Mouse (Mus musculus) thymus, adult 2 months (tissue): ENCODE results near the gene Ramp3.

ENCODE experiments used
- CTCF ChIP-seq: fragments of 200-500 bp; IDR thresholded peaks from 2 replicates; pipeline ENCODE4 v1.5.1; 2012; ENCODE audit warnings: mild to moderate bottlenecking, control low read depth, low read length, moderate library complexity, borderline replicate concordance; ENCODE audit not compliant: control insufficient read depth, poor library complexity, insufficient read depth; ENCODE audit errors: extremely low read depth
- POLR2A ChIP-seq: fragments of 200-500 bp; IDR thresholded peaks from 2 replicates; pipeline ENCODE4 v1.6.1; 2012; ENCODE audit warnings: mild to moderate bottlenecking, low read length, control low read depth, moderate library complexity; ENCODE audit not compliant: control insufficient read depth, poor library complexity, insufficient read depth; ENCODE audit errors: extremely low read depth

DNA sequence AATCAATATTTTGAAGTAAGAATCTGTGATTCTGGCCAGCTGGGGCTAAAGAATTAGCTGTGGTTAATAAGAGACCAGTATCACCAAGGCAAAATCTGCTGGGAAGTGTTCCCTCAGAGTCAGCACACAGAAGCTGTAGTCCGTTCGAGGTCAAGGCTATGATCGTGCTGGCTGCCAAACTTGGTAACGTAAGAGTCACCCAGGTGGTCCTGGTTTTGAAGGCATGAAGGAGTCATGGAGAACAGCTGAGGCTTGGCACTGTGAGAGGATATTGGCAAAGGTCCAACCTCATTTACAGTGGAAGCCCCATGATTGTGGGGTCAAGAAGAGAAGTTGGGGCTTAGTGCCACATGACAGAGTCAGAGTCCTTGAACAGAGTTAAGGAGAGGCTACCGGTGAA is 68.6 kb downstream of the Ramp3 start:
- TF ChIP-seq CTCF (no peak), POLR2A (no peak)
